Mouse (Mus musculus): ENCODE measurements around the gene Spata31d1b. TPM values are rescaled to one million over a fixed set of nuclear protein-coding genes. Genes with fewer than 3 reads are reported as not detected.

The Spata31d1b gene
- total RNA-seq, 2 experiments from 2014 or later = 0.07 TPM; not detected in 1

- DNase-seq (ENCODE audit: low spot score in 2 of 2) = no peak
Observed at GRCm38 (mm10) chr13:59739397-59739796, 27.3 kb downstream of the Spata31d1b start.

GRCm38 (mm10) chr13:59741096-59741495 is 29.0 kb downstream of the Spata31d1b start:
- no peak for DNase-seq (ENCODE audit: low spot score in 2 of 2)
- intact Hi-C loops (cut with DNase I) = no loop called here

More at GRCm38 (mm10) chr13:59739397-59739796, 27.3 kb downstream of the Spata31d1b start:
- intact Hi-C loops (cut with DNase I) = no loop called here

GRCm38 (mm10) chr13:59741697-59742096 is 29.6 kb downstream of the Spata31d1b start:
- intact Hi-C loops (cut with DNase I) = no loop called here
- no peak for DNase-seq (ENCODE audit: low spot score in 2 of 2)

- intact Hi-C loops (cut with DNase I) = no loop called here
- peak in 1 of 2 experiments; percentile 73 for DNase-seq (ENCODE audit: low spot score in 2 of 2)
Observed at GRCm38 (mm10) chr13:59745462-59745861, 33.4 kb downstream of the Spata31d1b start.

- no peak for DNase-seq (ENCODE audit: low spot score in 2 of 2)
- intact Hi-C loops (cut with DNase I) = no loop called here
Observed at GRCm38 (mm10) chr13:59746164-59746563, 34.1 kb downstream of the Spata31d1b start.

GRCm38 (mm10) chr13:59746711-59747110 is 34.6 kb downstream of the Spata31d1b start, which contains the start of gene 1700014D04Rik:
TSS of gene 1700014D04Rik (minus strand) at chr13:59746752.
- intact Hi-C loops (cut with DNase I) = no loop called here

GRCm38 (mm10) chr13:59750310-59750709 is 38.2 kb downstream of the Spata31d1b start:
- intact Hi-C loops (cut with DNase I) = no loop called here
- no peak for DNase-seq (ENCODE audit: low spot score in 2 of 2)

More at GRCm38 (mm10) chr13:59746711-59747110, 34.6 kb downstream of the Spata31d1b start, which contains the start of gene 1700014D04Rik:
- peak; percentile 60 to 88 for DNase-seq (ENCODE audit: low spot score in 2 of 2)

- DNase-seq (ENCODE audit: low spot score in 2 of 2) = no peak
- intact Hi-C loops (cut with DNase I) = no loop called here
Observed at GRCm38 (mm10) chr13:59756906-59757305, 44.8 kb downstream of the Spata31d1b start.

- no peak for DNase-seq (ENCODE audit: low spot score in 2 of 2)
- intact Hi-C loops (cut with DNase I) = no loop called here
Observed at GRCm38 (mm10) chr13:59762791-59763190, 50.7 kb downstream of the Spata31d1b start.

GRCm38 (mm10) chr13:59766786-59767515 is 54.9 kb downstream of the Spata31d1b start:
- intact Hi-C loops (cut with DNase I) = no loop called here

GRCm38 (mm10) chr13:59768531-59768930 is 56.4 kb downstream of the Spata31d1b start:
- intact Hi-C loops (cut with DNase I) = loop anchor here (2.0 kb wide), 1 partner anchor 1130 kb away; no protein-coding TSS in a partner anchor
- DNase-seq (ENCODE audit: low spot score in 2 of 2) = peak in 1 of 2 experiments; percentile 33

More at GRCm38 (mm10) chr13:59766786-59767515, 54.9 kb downstream of the Spata31d1b start:
- DNase-seq (ENCODE audit: low spot score in 2 of 2) = no peak

Other genes with a start within 250 kb of the Spata31d1b start
- gene Agtpbp1, start 127.1 kb upstream of the Spata31d1b start, total RNA-seq (2021) = 100 to 1,000 TPM; 340 to 341 TPM
- gene Naa35, start 127.0 kb upstream of the Spata31d1b start, total RNA-seq (2021) = 10 to 100 TPM; 87.9 to 91.5 TPM
- 10 to 100 TPM; 19.9 to 20.9 TPM for gene Golm1, start 36.5 kb upstream of the Spata31d1b start, total RNA-seq (2021)
- gene 4921517D22Rik, start 18.2 kb upstream of the Spata31d1b start, total RNA-seq (2021) = not detected
- under 1 TPM; 0.11 to 0.14 TPM for gene Spata31d1a, start 2.0 kb upstream of the Spata31d1b start, total RNA-seq (2021)
- not detected for gene Spata31d1d, start 19.5 kb downstream of the Spata31d1b start, total RNA-seq (2021)
- gene 1700014D04Rik, start 34.5 kb downstream of the Spata31d1b start, total RNA-seq (2021) = 1 to 10 TPM in 1 of 2 experiments, under 1 TPM in 1; 0.87 to 1.4 TPM
- 100 to 1,000 TPM; 147 to 156 TPM for gene Isca1, start 57.5 kb downstream of the Spata31d1b start, total RNA-seq (2021)
- gene Gm49354, start 70.0 kb downstream of the Spata31d1b start, total RNA-seq (2021) = not detected
- gene Tut7, start 110.9 kb downstream of the Spata31d1b start, total RNA-seq (2021) = 10 to 100 TPM; 61.0 to 64.3 TPM

Data from left cerebral cortex, postnatal 25 days (tissue).